Mouse (Mus musculus) embryonic facial prominence, embryonic 10.5 days (tissue): Measurements from ENCODE around the gene Gapt. TPM values are rescaled to one million over a fixed set of nuclear protein-coding genes. Genes with fewer than 3 reads are reported as not detected.
"Not testable (repeated sequence)": the region's sequence is repeated elsewhere in the genome, so short reads cannot be mapped to it uniquely, and the experiment has no call there.

Experiments
- DNase-seq: peaks from one replicate; pipeline ENCODE4 v3.0.0-alpha.2; 2017; ENCODE audit warnings: low spot score
- H3K27ac ChIP-seq: fragments of 300-500 bp; sonication (generic); replicated peaks from 2 replicates; pipeline ENCODE4 v1.5.1; 2016; ENCODE audit warnings: mild to moderate bottlenecking
- H3K27me3 ChIP-seq: fragments of 300-500 bp; sonication (generic); replicated peaks from 2 replicates; pipeline ENCODE4 v1.6.1; 2016; ENCODE audit warnings: low read depth, mild to moderate bottlenecking; ENCODE audit not compliant: poor library complexity, severe bottlenecking
- H3K36me3 ChIP-seq: fragments of 300-500 bp; sonication (generic); replicated peaks from 2 replicates; pipeline ENCODE4 v1.6.1; 2016; ENCODE audit warnings: mild to moderate bottlenecking, moderate library complexity
- H3K4me1 ChIP-seq: fragments of 300-500 bp; sonication (generic); 2 replicates; pipeline ENCODE4 v1.6.1; 2016
- H3K4me3 ChIP-seq: fragments of 300-500 bp; sonication (generic); 2 replicates; pipeline ENCODE4 v1.5.1; 2016; ENCODE audit warnings: mild to moderate bottlenecking, moderate library complexity
- H3K9me3 ChIP-seq: fragments of 300-500 bp; sonication (generic); 2 replicates; pipeline ENCODE4 v1.6.1; 2016; ENCODE audit warnings: mild to moderate bottlenecking
- WGBS: fragments of 180-500 bp; shearing (Covaris S2); methylation state at CpG from one replicate; pipeline ENCODE4 v1.1.7; 2016; 5-methylcytosine and 5-hydroxymethylcytosine counted together
- polyA plus RNA-seq: library from polyadenylated mRNA; unstranded; fragments of >200 nt; fragmentation: Nextera tagmentation; extraction: Ambion mirVana; gene quantifications from 2 replicates; pipeline ENCODE4 v1.2.1, GENCODE M21; 2016

Gene Gapt
- polyA plus RNA-seq, 1 experiment from 2014 or later = 0.27 TPM

DNA sequence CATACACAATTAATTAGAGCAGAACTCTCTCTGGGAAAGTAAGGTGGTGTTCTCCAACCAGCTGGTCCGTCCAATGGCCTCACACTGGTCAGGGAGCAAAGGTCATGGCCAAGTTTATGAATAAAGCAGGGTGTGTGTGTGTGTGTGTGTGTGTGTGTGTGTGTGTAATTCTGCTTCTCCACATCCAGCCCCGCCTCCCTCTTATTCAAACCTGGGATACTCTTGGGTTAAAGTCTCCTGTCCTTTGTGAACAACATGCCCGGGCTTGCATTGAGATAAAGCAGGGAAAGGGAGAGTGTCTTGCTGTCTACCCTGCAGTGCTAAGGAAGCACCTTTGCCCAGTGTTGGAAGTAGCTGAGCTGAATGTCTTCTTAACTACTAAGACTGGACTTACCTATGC, 35.6 kb upstream of the Gapt start:
- no peak for DNase-seq
- no peaks in the 10 kb centered on the region; the same call in 1 of the 2 replicates for H3K27me3 ChIP-seq
- H3K4me3 ChIP-seq = no peak overlapping the region
- H3K36me3 ChIP-seq = peaks cover 10% of the 10 kb centered on the region
- H3K9me3 ChIP-seq = peaks cover 8% of the 10 kb centered on the region; the same call in 1 of the 2 replicates
- no peak overlapping the region for H3K27ac ChIP-seq
- H3K4me1 ChIP-seq = peaks cover 24% of the 10 kb centered on the region
- WGBS = 52% methylated on average over 3 of the region's 3 CpGs

DNA sequence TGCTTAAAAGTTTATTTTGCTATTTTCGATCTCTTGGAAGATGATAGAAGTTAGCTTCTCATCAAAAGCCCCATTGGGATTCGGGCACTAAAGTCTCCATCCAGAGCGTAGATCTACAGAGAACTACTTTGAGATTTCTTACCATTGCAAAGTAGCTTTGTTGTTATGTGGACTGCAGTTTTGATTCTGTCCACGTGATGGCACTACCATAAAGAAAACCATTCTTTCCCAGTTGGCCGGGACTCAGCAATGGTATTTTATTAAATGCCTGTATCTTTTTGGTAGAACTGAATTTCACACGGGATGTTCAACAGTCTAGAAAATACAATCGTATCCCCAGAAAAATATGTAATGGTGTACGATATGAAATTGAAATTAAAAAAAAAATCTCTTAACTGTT, 35.2 kb upstream of the Gapt start:
- Histone ChIP-seq H3K27ac (no peak overlapping the region), H3K27me3 (no peaks in the 10 kb centered on the region; the same call in 1 of the 2 replicates), H3K4me1 (peaks cover 24% of the 10 kb centered on the region), H3K4me3 (no peak overlapping the region), H3K9me3 (peaks cover 8% of the 10 kb centered on the region; the same call in 1 of the 2 replicates), H3K36me3 (0 out of 2 replicates have a peak, but pooled peaks cover 7% of the 10 kb centered on the region)
- DNase-seq = peak; percentile 57
- 29% methylated on average over 8 of the region's 8 CpGs for WGBS

DNA sequence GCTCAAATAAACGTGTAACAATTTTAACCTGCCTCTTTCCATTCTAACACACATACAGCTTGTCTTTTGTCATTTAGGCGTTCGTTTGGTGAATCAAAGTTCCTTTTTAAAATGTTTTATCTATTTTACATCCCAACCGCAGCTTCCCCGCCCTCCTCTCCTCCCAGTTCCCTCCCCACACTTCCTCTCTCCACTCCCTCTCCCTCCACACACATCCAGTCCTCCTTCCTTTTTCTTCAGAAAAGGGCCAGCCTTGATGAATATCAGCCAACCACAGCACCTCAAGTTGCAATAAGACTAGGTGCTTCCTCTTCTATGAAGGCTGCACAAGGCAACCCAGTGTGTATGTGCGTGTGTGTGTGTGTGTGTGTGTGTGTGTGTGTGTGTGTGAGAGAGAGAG, 27.5 kb upstream of the Gapt start:
- Histone ChIP-seq H3K27me3 (no peaks in the 10 kb centered on the region), H3K4me3 (no peak overlapping the region), H3K4me1 (no peaks in the 10 kb centered on the region), H3K27ac (no peak overlapping the region), H3K36me3 (no peaks in the 10 kb centered on the region), H3K9me3 (peaks cover 4% of the 10 kb centered on the region; the same call in 1 of the 2 replicates)
- 75% methylated on average over 6 of the region's 6 CpGs for WGBS
- DNase-seq = no peak

DNA sequence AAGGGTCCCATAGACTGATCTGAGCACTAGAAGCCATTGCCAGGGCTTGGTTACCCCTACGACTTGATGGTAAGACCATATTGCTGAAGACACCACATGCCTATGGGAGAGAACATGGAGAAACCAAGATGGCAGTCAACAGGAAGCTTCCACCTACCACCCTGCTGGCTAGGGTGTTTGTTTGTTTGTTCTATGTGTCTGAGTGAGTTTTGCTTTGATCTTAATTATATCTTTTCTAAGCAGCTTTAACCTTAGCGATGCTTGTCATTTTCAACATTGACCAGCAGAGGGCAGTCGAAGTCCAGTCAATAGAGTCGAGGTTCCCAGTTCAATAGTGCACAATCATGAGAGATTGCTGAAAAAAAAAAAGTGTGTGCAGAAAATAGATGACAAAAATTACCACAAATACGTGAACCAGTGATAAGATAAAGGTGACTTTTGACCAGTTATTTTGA, 25.5 kb upstream of the Gapt start:
- Histone ChIP-seq H3K4me1 (no peaks in the 10 kb centered on the region), H3K4me3 (no peak overlapping the region), H3K27me3 (no peaks in the 10 kb centered on the region), H3K27ac (no peak overlapping the region), H3K9me3 (no peaks in the 10 kb centered on the region), H3K36me3 (no peaks in the 10 kb centered on the region)
- WGBS = 20% methylated on average over 5 of the region's 5 CpGs
- peak; percentile 57 for DNase-seq

DNA sequence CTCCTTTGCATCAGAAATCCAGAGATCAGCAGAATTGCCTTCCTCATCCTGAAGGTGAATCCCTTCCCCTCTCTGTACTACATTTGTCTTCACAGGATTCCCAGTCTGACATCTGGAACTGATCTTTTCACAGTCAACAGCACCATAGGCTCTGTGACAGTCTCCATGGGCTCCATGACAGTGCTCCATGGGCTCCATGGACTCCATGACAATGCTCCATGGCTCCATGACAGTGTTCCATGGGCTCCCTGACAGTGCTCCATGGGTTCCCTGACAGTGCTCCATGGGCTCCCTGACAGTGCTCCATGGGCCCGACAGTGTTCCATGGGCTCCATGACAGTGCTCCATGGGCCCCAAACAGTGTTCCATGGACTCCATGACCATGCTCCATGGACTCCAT, 12.7 kb upstream of the Gapt start:
- Histone ChIP-seq H3K27me3 (no peaks in the 10 kb centered on the region), H3K4me3 (no peak overlapping the region), H3K9me3 (no peaks in the 10 kb centered on the region), H3K27ac (no peak overlapping the region), H3K36me3 (no peaks in the 10 kb centered on the region), H3K4me1 (no peaks in the 10 kb centered on the region)
- WGBS = 93% methylated on average over 1 of the region's 1 CpGs
- DNase-seq = no peak

DNA sequence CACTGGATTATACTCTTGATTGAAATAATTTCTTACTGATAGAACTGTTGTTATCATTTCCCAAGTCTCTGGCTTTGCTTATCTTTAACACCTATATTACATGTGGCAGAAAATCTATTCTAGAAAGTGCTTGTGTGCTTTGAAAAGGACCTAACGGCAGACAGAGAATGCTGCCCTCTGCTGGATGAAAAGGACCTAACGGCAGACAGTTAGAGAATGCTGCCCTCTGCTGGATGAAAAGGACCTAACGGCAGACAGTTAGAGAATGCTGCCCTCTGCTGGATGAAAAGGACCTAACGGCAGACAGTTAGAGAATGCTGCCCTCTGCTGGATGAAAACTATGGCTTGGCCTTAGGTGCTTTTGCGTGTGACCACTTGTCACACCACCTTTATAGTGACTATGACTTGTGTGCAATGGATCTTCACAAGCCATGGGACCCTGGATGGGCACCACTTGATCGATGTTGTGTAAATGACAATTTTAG, 11.6 kb upstream of the Gapt start:
- not testable (repeated sequence) for H3K27ac ChIP-seq, H3K4me3 ChIP-seq, H3K9me3 ChIP-seq, H3K36me3 ChIP-seq, H3K4me1 ChIP-seq, H3K27me3 ChIP-seq
- peak; percentile 15 for DNase-seq
- WGBS = 63% methylated on average over 6 of the region's 6 CpGs

DNA sequence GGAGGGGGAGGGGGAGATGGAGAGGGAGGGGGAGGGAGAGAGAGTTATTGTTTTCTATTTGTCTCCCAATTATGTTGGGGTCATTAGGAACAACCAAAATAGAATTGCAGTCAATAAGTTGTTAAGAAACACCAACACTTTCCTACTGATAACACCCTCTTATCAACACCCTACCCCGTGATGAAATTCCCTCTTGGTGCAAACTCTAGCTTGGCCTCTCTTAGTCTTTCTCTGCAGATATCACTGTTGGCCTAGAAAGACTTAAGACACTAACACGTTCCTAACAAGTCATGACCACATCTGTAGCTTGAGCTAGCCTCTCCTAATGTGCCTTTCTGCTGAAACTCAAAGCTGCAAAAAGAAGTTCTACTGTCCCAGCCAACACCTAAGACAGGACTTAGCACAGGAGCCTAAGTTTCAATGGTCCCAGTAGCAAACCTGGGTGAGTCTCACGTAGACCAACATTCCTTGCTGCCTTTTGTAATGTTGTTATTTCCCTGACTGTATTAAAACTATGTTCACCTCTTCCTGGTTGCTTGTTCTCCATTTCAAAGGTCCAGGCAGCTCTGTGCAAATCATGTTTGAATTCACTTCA, 11.1 kb upstream of the Gapt start:
- no peaks in the 10 kb centered on the region for H3K9me3 ChIP-seq
- 92% methylated on average over 3 of the region's 3 CpGs for WGBS
- H3K4me1 ChIP-seq = no peaks in the 10 kb centered on the region
- no peaks in the 10 kb centered on the region for H3K36me3 ChIP-seq
- H3K4me3 ChIP-seq = no peak overlapping the region
- H3K27me3 ChIP-seq = no peaks in the 10 kb centered on the region
- H3K27ac ChIP-seq = no peak overlapping the region
- DNase-seq = no peak

DNA sequence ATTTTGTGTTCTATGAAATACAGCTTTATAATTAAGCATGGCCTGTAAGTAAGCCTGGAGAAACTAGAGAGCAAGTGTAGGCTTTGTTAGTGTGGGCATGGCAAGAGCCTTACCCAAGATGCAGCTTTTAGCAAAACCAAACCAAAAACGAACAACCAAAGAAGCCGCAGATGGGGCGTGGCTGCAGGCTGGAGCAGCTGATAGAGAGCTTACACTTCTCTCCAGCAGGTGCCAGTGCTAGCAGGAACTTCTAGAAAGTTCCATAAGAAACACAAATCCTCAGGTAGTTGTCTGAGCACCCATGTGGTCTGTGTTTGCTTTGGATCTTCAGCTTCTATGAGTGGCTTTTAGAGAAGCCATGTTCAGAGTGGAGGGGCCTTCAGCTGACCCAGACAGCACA, 9.5 kb upstream of the Gapt start:
- Histone ChIP-seq H3K4me3 (no peak overlapping the region), H3K27me3 (no peaks in the 10 kb centered on the region), H3K36me3 (no peaks in the 10 kb centered on the region), H3K9me3 (no peaks in the 10 kb centered on the region), H3K27ac (no peak overlapping the region), H3K4me1 (no peaks in the 10 kb centered on the region)
- WGBS = 86% methylated on average over 3 of the region's 3 CpGs
- DNase-seq = no peak

DNA sequence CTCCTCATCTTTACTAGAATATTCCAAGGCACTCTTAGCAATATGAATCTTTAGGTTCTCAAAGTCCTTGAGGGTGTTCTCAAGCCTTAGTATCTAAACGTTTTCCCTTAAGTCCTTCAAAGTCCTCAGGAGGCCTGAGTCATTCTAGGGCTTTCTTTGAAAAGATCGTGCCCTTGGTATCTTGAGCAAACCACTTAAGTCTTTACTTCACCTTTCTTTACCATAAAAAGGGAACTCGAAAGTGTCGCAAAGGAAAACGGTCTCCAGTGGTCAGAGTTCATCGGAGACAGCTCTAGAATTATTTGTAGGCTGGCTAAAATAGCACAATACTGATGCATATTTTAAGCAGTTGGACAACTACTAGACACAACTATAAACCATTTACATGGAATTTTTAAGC, 6.7 kb upstream of the Gapt start:
- H3K4me3 ChIP-seq = no peak overlapping the region
- DNase-seq = no peak
- no peaks in the 10 kb centered on the region for H3K27me3 ChIP-seq
- H3K36me3 ChIP-seq = no peaks in the 10 kb centered on the region
- H3K4me1 ChIP-seq = no peaks in the 10 kb centered on the region
- H3K27ac ChIP-seq = no peak overlapping the region
- 86% methylated on average over 6 of the region's 6 CpGs for WGBS
- no peaks in the 10 kb centered on the region for H3K9me3 ChIP-seq

DNA sequence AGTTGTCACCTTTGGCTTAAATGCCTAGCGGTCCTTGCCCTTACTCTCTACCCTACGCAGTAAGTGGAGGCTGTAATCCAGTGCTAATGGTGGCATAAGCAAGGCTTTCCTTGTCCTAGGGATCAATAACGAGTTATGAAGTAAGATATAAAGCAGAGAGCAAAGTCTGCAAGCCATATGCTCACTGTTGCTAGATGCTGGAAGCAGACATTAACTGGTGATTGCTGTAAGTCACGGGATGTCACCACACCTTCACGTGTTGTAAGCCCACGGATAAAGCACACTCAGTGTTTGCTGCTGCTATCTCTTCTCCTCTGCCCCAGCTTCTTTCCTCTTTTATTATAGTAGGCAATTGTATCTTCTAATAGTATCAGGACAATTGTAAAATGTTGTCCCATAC, 5.9 kb downstream of the Gapt start:
- no peak overlapping the region for H3K27ac ChIP-seq
- no peak overlapping the region for H3K4me3 ChIP-seq
- H3K9me3 ChIP-seq = no peaks in the 10 kb centered on the region
- H3K4me1 ChIP-seq = peaks cover 5% of the 10 kb centered on the region
- 89% methylated on average over 6 of the region's 6 CpGs for WGBS
- H3K27me3 ChIP-seq = no peaks in the 10 kb centered on the region
- no peak for DNase-seq
- no peaks in the 10 kb centered on the region for H3K36me3 ChIP-seq

DNA sequence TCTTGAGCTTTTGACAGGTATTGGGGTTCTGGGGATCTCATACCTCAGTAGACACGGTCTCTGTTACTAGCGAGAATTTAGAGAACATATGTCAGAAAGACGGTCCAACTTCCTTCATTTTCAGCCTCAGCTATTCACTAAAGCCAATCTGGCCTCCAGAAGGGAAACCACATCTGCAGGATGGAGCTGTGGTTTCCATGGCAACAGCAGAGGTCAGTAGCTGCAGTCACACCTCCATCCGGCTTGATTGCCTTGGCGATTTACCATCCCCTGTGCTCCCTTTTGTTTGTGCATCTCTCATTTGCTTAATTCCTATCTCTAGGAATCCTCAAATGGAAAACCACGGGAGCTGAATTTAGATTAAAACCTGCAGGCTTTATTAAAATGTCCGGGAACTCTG, 10.3 kb downstream of the Gapt start:
- DNase-seq = peak; percentile 49
- Histone ChIP-seq H3K27ac (no peak overlapping the region), H3K4me3 (no peak overlapping the region), H3K4me1 (peaks cover 5% of the 10 kb centered on the region), H3K36me3 (no peaks in the 10 kb centered on the region), H3K27me3 (no peaks in the 10 kb centered on the region), H3K9me3 (no peaks in the 10 kb centered on the region)
- WGBS = 48% methylated on average over 7 of the region's 7 CpGs

DNA sequence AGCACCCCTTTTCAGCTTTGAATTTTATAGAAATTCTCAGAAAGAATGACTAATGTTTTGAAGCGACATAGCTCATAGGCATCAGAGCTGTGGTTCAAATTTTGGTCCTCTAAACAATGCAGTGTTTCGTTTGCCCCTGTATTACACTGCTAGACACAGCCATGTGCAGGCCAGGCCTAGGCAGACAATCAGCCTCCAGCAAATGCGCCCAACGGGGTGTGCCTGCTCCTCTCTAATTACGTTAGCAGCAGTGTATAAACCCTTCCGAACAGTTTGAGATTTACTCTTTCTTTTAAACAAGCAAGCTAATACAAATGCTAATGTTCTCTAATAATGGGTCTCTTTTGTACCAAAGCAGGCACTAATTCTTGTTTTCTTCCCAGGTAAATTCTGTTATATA, 14.4 kb downstream of the Gapt start:
- 71% methylated on average over 6 of the region's 6 CpGs for WGBS

DNA sequence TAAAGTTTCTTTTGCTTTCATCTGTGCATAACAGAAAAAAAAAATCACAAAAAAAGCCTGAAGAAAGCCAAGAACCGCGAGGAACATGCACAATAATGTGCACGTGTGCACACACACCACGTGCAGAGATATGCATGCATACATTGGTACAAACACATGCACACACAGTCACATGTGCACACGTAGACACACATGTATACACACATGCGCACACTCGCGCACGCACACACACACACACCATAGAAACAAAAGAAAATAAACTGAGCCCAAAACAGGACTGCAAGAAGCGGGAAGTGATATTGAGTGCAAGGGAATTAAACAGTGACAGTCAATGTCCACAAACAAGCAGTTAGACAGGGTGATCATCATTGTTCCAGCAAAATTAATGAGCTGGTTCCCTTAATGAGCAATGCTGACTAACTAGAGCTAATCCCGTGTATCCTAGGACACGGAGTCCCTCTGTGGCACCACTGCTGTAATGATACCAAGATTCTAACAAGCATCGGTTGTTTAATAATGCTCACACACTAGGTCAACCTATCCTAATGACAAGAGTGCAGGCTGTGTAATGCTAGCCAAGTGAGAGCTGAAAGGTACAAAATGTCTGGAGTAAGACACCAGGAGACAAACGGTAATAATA, 23.9 kb downstream of the Gapt start:
- Histone ChIP-seq H3K36me3 (no peaks in the 10 kb centered on the region), H3K27ac (no peak overlapping the region), H3K27me3 (no peaks in the 10 kb centered on the region), H3K4me3 (no peak overlapping the region), H3K4me1 (no peaks in the 10 kb centered on the region), H3K9me3 (no peaks in the 10 kb centered on the region)
- DNase-seq = no peak
- 92% methylated on average over 14 of the region's 14 CpGs for WGBS

More for the DNA sequence above, 14.4 kb downstream of the Gapt start:
- Histone ChIP-seq H3K27ac (no peak overlapping the region), H3K36me3 (no peaks in the 10 kb centered on the region), H3K27me3 (no peaks in the 10 kb centered on the region), H3K9me3 (no peaks in the 10 kb centered on the region), H3K4me1 (peaks cover 5% of the 10 kb centered on the region), H3K4me3 (no peak overlapping the region)
- no peak for DNase-seq
